Mouse (Mus musculus): ENCODE results near the gene Cyp2a5.
"Not testable (repeated sequence)": the region's sequence is repeated elsewhere in the genome, so short reads cannot be mapped to it uniquely, and the experiment has no call there.

Cyp2a5 gene

DNA sequence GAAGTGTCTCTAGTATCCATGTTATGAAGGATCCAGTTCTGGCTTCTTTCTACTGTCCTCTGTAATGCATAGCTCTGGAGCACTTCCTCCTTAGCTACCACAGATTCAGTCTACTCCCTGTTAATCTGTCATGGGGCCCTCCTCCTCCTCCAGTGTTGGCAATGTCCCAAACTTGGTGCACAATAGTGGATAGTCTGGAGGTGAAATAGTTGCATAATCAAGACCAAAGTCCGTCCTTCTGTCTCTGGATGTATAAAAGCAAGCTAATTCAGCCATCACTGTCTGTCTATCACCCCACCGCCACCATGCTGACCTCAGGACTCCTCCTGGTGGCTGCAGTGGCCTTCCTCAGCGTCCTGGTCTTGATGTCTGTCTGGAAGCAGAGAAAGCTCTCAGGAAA lies at the start of gene Cyp2a5:
TSS of gene Cyp2a5 (plus strand) at position 247 of the 400 bp plus-strand sequence.
- DNase-seq (ENCODE audit: low spot score), result not testable (repeated sequence)

DNA sequence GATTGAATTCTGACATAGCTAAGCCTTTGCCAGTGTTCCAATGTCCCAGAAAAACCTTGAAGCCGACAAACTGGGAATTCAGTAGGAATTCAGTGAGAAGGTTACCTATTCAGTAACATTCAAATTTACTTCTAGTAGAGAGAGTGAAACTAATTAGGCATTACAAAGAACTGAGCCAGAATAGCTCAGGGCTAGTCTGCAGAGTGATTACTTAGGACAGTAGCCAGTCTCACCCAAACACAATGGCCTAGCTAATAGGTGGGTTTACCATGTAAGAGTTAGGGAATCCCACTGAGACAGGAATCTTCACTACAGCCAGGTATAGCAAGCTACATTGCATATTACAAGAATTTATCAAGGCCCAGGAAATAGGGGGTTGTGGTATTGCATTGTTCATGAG lies 49.1 kb upstream of the Cyp2a5 start:
- not testable (repeated sequence) for DNase-seq (ENCODE audit: low spot score)

DNA sequence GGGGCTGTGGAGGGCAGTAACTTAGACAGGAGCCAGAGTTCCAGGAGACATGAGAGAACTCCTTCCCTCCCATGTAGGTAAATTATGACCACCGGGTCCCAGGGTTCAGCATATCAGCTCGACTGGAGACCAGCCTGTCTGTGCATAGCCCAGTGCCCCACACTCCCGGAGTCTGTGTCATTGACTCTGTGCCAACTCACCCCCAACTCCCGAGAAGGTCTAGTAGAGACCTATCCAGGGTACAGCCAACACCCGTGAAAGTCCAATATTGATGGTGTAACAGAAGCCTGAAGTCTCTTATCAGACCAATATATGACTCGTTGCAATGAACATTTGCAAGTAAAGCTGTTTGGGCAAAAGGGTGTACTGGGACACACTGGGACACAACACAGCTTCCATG lies 45.1 kb upstream of the Cyp2a5 start:
- no peak for DNase-seq (ENCODE audit: low spot score)

DNA sequence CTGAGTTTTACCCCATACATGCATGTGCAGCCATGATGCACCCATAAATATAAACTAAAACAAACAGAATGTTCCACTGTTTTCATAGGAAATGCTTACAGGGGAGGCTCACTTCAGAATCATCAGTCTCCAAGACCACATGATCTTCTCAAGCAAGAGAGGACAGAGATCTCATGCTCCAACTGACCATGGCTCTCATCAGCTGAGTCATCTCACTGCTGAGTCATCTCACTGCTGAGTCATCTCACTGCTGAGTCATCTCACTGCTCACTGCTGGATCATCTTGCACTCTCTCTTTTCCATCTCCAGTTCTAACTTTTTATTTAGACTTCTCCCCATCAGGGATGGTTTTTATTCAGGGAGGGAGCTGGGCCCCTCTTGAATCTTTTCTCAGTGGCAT lies 35.0 kb upstream of the Cyp2a5 start:
- no peak for DNase-seq (ENCODE audit: low spot score)

DNA sequence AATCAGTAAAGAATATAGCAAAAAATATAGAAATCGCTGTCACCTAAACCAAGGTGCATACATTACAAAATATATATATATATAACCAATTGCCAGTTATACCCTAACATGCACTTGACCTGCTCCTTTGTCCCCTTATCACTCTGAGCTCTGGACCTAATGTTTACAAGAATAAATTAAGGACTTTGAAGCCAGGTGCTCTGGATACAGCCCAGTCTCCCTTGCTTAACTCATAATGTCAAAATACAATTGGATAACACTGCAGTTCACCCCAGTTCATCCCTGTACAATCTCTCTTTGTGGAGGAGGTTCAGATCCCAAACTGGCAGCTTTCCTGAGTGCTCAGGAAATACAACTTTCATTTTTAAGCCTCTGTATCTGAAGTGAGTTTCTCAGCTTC lies 34.1 kb upstream of the Cyp2a5 start:
- DNase-seq (ENCODE audit: low spot score), result no peak

DNA sequence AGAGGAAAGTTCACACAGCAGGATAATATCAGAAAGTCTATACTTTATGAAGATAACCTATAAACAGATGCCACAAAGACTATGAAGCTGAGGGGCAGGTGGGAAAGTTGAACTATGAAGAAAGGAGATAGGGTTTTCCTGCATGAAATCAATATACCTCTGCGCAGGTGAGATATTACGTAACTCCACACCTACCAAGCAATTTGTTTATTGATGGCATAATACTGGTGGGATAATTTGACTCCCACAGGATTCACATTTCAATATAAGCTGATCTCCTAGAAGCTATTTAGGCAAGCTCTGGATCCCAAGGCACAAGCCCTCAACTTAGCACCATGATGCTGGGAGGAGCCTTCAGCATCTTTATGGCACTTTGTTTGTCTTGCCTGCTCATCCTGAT lies 26.5 kb upstream of the Cyp2a5 start, which contains the start of gene Cyp2g1:
TSS of gene Cyp2g1 (plus strand) at position 301 of the 400 bp plus-strand sequence.
- no peak for DNase-seq (ENCODE audit: low spot score)

DNA sequence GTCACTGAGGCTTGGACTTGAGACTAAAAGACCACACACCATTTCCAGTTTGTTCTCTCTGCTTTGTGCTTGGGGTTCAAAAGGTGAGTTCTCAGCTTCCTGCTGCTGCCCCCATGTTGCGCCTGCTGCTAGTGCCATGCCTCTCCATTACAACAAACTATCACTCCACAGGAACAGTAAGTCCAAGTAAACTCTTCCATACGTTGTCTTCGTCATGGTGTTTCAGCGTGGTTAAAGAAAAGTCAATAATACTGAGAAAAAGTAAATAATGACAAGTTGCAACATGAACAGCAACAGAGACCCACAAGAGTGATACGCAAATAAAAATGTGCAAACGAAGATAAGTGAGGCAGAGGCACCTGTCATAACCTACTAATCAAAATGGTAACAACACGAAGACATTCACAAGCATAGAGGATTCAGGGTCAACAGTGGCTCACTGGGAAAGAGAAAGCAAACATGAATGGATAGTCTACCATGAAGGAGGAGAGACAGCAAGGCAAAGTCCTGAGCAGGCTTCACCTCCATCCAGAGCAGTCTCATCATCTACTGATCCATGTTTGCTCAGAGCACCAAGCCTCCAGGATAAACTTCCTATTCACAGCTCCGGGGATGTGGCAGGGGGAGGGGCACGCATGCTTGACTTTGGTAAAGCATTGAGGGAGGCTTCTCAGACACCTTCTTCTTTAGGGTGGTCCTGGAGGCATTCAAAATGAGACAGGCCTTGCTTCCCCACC lies 3.4 kb upstream of the Cyp2a5 start:
- DNase-seq (ENCODE audit: low spot score), result not testable (repeated sequence)

DNA sequence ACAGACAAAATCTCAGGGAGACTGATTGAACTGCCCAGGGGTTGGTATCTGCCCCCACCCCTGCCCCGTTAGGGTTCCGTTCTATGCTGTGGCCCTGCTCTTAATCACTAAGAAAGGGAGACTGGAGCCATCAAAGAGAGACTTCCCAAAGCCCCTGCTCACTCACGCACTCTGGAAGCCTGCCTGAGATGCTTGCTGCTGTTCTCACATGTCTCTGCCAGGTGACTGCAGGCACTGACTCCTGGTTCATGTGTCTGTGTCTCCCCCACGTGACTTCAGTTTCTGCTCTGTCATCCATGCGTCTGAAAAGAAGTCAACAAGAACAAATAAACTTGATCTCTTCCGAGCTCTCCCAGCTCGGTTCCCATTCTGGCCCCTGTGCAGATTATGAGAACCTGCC lies 2.4 kb upstream of the Cyp2a5 start:
- DNase-seq (ENCODE audit: low spot score), result not testable (repeated sequence)

DNA sequence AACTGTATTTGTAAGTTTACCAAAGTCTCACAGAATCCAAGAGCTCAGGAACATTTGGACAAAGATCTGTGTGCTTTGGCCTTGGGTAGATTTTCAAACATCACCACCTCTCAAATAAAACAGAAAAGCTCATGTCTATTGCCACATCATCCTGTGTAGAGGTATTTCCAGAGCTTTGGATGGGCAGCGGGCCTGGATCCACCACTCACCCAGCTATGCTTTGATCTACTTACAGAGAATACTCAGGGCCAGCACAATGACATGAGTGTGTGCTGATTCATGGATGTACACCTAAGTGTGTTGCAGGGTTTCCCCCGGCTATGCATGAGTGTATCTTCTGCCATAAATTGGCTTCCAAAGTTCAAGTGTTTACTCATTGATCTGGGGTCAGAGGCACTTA lies 8.3 kb downstream of the Cyp2a5 start:
- not testable (repeated sequence) for DNase-seq (ENCODE audit: low spot score)

DNA sequence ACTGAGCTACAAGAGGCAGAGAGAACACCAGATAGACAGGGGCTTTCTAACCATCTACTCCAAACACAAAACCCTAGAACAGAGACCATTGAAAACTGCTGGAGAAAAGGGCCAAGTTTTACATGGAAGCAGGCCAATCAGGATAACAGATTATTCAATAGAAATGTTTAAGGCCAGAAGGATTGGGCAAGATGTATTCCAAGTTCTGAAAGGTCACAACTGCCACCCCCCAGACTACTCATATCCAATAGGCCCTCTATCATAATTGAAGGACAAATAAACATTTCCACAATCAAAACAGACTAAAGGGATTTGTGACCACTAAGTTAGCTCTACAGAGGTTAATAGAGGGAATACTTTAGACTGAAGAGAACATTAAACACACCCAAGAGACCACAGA lies 15.0 kb downstream of the Cyp2a5 start:
- DNase-seq (ENCODE audit: low spot score), result not testable (repeated sequence)

DNA sequence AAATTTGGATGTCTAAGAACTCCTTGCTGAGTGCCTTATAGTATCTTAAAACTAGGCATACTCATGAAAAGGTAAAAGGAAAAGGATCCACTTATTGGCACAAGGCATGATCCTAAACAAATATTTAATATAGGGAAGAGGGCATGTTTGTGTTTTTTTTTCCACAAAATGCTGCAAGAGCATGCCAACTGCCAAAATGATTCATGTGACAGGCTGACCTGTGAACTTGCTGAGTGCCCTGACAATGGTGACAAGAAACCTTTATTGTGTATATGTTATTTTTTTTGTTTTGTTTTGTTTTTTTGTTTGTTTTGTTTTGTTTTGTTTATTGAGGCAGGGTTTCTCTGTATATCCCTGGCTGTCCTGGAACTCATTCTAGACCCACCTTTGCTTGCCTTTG lies 43.5 kb downstream of the Cyp2a5 start:
- not testable (repeated sequence) for DNase-seq (ENCODE audit: low spot score)

DNA sequence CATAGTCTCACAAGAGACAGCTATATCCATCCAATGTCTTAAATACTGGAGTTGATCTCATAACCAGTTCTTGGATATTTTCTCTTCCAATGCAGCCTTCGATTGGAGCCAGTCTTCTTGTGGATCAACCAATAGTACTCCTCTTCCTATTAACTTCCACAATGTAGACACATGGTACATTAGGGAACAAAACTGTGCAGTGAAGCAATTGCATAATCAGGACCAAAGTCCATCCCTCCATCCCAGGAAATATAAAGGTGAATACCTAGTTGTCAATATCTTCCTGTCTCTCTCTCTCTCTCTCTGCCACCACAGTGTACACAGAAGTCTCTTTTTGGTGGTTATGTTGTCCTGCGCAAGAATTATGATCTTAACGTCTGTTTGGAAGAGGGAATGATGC lies 45.5 kb downstream of the Cyp2a5 start:
- DNase-seq (ENCODE audit: low spot score), result not testable (repeated sequence)

Measured in embryo, embryonic 10 days (tissue).